Mouse (Mus musculus): ENCODE measurements around the gene Elovl3.
"Not testable (repeated sequence)": the region's sequence is repeated elsewhere in the genome, so short reads cannot be mapped to it uniquely, and the experiment has no call there.

Elovl3 gene

DNA sequence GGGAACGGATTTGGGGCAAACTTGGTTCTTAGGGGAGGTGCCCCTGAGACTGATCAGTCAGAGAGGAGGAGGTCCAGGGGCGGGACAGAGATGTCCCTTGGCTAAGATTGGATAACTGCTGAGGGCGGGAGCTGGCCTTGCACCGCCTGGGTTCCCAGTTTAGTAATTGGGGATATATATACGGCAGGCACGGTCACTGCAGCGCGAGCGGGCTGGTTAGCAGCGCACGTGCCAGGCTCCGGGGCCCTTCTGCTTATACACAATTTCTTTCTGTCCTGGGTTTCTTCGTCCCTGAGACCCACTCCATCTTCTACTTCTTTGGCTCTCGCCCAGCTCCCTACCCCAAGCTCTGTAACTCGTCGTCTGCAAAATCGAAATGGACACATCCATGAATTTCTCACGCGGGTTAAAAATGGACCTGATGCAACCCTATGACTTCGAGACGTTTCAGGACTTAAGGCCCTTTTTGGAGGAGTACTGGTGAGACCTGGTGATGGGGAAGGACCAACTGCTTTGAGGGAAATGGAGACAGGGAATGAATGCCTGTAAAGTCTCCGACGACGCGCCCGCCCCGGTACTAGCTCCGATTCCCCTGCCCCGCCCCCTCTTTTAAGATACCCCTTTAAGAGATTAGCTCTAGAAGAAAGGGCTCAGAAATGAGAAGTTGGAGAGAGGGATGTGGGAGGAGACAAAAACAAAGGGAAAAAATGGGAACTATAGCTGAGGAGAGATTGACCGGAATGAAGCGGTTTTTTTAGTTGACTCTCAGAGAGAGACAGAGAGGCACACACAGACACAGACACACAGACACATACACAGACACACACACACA, at the start of gene Elovl3:
Elovl3 (plus strand) TSS at position 204 of the 832 bp plus-strand sequence.
- no peak for DNase-seq (ENCODE audit: low spot score in 2 of 2)

DNA sequence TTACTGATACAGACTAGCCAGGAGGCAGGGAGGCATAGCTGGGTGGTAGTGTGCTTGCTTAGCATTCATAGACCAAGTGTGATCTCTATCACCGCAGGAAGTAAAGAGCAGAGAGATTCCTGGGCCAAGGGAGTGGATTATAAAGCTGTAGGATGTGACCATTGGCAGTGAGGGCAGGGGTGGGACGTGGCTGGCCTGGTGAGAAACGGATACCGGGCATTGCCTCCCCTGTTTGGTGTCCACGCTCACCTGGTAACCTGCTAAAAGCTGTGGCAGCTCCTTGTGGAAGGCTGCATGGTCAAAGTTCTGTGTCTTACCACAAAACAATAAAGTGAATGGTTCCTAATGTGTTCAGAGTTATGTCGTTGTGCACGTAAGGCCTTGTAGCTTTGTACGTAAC, 46.5 kb upstream of the Elovl3 start:
- no peak for DNase-seq (ENCODE audit: low spot score in 2 of 2)

- peak in 1 of 2 experiments; percentile 24 for DNase-seq (ENCODE audit: low spot score in 2 of 2)
These were observed 45.4 kb upstream of the Elovl3 start for GRCm38 (mm10) chr19:46086337-46086736.

- no peak for DNase-seq (ENCODE audit: low spot score in 2 of 2)
These were observed 43.8 kb upstream of the Elovl3 start for GRCm38 (mm10) chr19:46087871-46088270.

- no peak for DNase-seq (ENCODE audit: low spot score in 2 of 2)
These were observed 40.1 kb upstream of the Elovl3 start for GRCm38 (mm10) chr19:46091641-46092040.

GRCm38 (mm10) chr19:46094144-46094543, 37.6 kb upstream of the Elovl3 start:
- DNase-seq (ENCODE audit: low spot score in 2 of 2) = no peak

DNA sequence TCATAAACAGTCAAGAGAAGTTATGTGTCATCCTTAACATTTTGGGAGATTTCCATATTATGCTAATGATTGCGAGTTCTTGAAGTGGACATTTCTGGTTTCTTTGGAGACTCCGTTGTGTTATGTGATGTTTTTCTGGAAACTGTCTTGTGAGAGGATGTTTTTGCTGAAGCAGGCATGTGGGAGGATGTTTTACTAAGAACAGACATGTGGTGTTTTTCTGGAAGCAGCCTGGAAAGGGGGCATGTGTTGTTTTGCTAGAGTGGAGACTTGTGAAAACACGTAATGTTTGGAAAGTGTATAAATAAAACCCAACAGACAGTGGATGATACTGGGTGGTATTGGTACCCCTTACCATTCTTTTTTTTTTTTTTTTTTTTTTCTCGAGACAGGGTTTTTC, 36.4 kb upstream of the Elovl3 start:
- peak; percentile 17 to 49 for DNase-seq (ENCODE audit: low spot score in 2 of 2)

- no peak for DNase-seq (ENCODE audit: low spot score in 2 of 2)
These were observed 35.3 kb upstream of the Elovl3 start for GRCm38 (mm10) chr19:46096396-46096795.

DNA sequence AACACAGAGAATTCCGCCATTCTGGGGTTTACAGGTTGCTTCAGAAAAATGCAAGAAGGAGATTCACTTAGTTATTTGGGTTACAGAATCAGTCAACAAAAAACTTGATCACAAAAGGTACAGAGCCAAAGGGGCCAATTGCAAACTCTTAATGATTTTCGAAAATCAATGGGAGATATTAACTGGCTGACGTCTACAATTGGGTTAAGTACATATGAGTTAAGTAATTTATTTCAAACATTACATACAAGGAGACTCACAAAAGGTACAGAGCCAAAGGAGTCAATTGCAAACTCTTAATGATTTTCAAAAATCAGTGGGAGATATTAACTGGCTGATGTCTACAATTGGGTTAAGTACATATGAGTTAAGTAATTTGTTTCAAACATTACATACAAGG, 32.1 kb upstream of the Elovl3 start:
- DNase-seq (ENCODE audit: low spot score in 2 of 2) = no peak

DNA sequence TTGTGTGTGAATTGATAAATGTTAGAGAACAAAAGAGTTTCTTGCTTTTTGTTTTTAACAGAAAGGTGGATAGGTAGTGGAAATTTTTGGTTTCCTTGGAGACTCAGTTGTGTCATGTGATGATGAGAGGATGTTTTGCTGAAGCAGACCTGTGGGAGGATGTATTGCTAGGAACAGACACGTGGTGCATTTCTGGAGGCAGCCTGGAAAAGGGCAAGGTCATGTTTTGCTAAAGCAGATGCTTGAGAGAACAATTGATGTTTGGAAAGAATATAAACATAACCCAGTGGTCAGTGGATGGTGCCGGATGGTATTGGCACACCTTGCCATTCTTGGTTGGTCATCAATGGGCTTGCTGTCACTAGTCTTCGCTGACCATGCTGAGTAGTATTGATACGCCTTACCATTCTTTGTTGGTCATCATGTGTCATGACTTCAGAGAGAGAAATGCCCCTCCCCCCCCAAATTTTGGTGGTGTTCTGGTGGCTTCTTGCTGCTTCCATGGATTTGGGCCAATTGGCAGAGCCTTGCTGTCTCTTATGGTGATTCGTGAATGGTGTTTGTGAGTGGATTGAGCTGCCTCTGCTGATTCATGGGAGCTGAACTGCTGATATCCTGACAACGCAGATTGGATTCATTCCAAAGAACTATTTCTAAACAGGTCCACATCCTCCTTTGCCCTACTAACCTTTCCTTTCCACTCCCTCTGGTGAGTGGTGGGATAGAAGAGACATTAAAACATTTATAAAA, 28.1 kb upstream of the Elovl3 start:
- DNase-seq (ENCODE audit: low spot score in 2 of 2) = no peak

GRCm38 (mm10) chr19:46104187-46104557, 27.5 kb upstream of the Elovl3 start:
- no peak for DNase-seq (ENCODE audit: low spot score in 2 of 2)

- no peak for DNase-seq (ENCODE audit: low spot score in 2 of 2)
These were observed 21.5 kb upstream of the Elovl3 start for GRCm38 (mm10) chr19:46110214-46110613.

DNA sequence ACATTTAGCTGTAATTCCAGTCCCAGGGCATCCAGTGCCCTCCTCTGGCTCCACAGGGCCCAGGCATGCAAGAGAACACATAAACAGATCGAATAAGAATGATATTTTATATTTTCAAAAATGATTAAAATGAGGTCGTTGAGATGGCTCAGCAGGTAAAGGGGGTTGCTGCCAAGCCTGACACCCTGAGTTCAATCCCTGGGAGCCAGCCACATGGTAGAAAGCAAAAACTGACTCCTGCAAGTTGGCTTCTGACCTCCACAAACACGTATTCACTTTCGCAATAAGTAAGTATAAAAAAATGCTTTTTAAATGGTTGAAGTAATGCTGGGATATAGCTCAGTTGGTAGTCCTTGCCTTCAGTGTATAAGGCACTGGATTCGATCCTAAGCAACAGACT, 20.9 kb upstream of the Elovl3 start:
- DNase-seq (ENCODE audit: low spot score in 2 of 2) = no peak

GRCm38 (mm10) chr19:46114617-46115016, 17.1 kb upstream of the Elovl3 start:
- DNase-seq (ENCODE audit: low spot score in 2 of 2) = no peak

DNA sequence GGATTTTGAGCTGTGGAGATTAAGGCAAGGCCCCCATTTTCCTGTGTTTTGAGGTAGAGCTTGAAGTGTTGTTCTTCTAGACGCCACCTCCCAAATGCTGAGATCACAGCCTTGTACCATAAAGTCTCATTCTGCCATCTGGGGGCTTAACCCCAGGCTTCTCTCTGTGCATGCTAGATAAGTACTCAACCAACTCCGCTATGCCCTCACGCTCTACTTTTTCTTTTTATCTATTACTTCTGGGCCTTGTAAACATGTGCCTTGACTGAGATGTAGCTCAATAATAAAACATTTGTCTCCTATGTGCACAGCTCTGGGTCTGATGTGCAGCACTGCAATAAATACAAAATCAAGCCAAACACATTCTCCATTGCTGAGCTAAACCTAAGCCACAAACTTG, 12.2 kb upstream of the Elovl3 start:
- no peak for DNase-seq (ENCODE audit: low spot score in 2 of 2)

DNA sequence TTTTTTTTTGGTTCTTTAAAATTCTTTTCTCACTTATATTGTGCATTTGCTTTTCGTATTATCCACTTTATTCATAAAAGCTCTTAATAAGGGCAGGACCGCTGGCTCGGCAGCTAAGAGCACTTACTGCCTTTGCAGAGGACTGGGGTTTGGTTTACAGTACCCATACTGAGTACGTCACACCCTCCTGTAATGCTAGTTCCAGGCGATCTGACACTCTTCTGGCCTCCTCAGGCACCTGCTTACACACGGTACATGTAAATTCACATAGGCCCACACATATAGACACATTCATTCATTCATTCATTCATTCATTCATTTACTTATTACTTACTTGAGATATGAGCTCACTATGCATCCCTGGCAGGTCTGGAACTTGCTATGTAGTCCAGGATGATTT, 10.8 kb upstream of the Elovl3 start:
- DNase-seq (ENCODE audit: low spot score in 2 of 2) = no peak

DNA sequence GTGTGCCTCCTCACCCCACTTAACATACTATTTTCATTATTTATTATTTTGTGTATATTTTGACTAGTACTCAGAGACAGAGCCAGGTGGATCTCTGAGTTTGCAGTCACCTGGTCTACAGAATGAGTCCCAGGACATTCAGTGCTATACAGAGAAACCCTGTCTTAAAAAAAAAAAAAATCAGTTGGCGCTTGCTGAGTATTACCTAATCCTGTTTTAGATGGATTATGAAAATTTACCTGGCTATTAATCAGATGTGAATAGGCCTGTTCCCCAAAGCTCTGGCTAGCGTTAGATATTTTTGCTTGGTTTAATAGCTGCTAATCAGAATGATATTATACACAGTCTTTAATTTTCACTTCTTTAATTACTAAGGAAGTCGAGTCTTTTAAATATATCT, 7.8 kb upstream of the Elovl3 start:
- no peak for DNase-seq (ENCODE audit: low spot score in 2 of 2)

DNA sequence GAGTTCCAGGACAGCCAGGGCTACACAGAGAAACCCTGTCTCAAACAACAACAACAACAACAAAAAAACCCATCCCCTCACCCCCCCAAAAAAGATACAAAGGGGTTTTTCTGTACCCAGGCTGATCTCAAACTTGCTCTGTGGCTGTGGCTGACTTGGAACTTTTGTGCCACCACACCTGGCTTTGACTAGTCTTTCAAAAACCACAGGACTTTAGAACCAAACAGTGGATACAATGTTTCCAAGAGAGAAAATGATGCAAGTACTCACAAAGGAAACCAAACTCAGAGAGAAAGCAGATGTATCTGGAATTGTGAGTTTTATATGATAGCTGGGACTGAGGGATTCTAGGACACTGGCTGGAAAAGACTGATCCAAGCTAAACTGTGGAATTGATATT, 7.0 kb upstream of the Elovl3 start:
- DNase-seq (ENCODE audit: low spot score in 2 of 2) = no peak

DNA sequence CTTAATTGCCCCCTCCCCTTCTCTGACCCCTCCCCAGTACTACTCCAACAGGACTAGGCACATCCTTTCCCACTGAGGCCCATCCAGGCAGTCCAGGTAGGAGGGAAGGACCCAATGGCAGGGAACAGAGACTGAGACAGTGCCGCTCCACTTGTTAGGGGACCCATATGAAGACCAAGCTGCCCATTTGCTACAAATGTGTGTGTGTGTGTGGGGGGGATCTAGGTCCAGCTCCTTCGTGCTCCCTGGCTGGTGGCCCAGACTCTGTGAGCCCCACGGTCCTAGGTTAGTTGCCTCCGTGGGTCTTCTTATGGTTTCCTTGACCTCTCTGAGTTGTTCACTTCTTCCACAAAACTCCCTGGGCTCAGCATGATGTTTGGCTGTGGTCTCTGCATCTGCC, 5.4 kb upstream of the Elovl3 start:
- no peak for DNase-seq (ENCODE audit: low spot score in 2 of 2)

GRCm38 (mm10) chr19:46129737-46130136, 2.0 kb upstream of the Elovl3 start:
- DNase-seq (ENCODE audit: low spot score in 2 of 2) = not testable (repeated sequence)

DNA sequence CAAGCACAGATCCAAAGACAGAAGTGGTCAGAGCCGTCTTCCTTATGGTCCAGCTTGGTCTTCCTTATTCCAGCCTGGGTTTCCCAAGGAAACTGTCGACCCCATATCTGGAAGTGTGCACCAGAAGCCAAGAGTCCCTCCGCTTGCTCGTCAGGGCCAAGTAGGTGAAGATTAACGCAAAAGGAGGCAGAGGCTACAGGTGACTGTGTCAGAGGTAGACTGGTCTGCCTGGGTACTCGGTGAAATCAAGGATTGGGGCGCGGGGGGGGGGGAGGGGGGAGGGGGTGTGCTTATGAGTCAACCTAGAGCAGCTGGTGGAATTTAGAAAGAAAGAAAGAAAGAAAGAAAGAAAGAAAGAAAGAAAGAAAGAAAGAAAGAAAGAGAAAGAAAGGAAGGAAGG, 414 bp upstream of the Elovl3 start:
- no peak for DNase-seq (ENCODE audit: low spot score in 2 of 2)

- DNase-seq (ENCODE audit: low spot score in 2 of 2) = no peak
These were observed 880 bp downstream of the Elovl3 start for GRCm38 (mm10) chr19:46132577-46132976.

DNA sequence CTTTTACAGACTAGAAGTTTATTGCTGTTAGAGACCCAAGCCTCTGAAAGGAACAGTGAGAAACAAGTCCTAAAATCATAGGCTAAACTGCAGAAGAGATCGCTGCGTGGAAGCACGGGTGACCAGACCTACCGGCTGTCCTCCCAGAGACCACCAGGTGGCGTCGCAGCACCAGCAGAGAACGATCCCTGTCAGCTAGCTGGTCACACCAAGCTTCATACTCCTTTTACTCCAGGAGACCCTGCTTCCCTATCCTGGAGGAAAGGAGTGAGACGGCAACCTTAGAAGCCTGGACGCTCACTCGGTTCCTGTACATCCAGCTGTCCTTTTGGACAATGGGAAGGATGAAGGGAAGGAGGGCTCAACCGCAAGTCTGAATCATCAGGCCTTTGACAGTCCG, 3.6 kb downstream of the Elovl3 start:
- peak; percentile 76 to 85 for DNase-seq (ENCODE audit: low spot score in 2 of 2)
